Mouse (Mus musculus): ENCODE measurements at regions not wholly inside any gene's neighbourhood (a gene's known extent, or its start where the extent isn't known, plus 50 kb on each side); places are given as distances from the start of the nearest gene placed in this dataset.

DNA sequence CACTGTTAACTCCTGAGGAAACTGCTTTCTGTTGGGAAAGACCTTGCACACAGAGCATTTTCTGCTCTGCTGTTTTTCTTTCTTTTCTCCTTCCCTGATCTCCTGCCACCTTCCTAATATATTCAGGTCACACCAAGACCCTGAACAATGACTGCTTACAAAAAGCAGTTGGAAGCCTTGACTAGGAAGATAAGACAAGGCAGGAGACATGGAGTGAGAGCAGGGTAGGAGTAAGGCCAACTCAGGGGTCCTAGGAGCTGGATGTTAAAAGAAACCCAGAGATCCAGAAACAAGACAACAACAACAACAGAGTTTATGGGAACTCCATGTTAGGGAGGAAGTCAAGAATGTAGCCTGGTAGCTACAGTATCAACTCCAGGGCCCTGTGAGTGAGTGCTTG, 426.9 kb downstream of the Sorl1 start:
- DNase-seq (ENCODE audit: low spot score) = no peak

DNA sequence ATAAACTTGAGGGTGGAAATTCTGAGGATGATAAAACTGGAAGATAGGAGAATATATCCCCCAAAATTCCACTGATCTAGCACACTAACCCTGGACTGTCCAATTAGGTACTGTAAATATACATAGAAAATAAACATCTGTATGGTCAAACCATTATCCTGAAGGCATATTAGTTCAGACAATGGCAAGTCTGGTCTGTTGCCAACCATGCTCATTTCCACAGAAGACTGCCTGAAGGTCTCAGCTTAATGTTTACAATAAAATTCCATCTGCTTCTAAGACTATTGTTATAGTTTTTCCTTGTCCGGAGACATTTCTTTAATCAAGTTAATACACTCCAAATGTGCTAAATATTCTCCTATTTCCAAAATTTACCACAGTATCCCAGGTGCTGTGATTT, 441.2 kb downstream of the Sorl1 start:
- DNase-seq (ENCODE audit: low spot score) = no peak

DNA sequence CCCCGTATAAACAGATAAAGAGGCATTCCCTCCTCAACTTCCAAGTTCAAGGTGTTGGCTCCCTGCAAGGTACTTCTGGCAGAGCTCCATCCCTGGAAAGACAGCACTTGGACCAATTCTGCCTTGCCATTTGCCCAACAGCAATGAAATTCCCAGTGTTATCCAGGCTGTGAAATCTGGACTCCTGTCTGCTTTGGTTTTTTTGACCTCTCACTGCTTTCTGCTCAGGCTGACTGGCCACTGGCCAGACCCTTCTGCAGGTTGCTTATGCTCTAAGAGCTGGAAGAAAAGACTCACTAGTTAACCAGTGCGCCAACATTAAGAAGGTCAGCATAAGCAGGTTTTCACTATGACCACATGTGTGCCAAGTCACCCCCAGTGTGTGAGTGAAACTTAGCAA, 448.4 kb downstream of the Sorl1 start:
- DNase-seq (ENCODE audit: low spot score) = no peak

DNA sequence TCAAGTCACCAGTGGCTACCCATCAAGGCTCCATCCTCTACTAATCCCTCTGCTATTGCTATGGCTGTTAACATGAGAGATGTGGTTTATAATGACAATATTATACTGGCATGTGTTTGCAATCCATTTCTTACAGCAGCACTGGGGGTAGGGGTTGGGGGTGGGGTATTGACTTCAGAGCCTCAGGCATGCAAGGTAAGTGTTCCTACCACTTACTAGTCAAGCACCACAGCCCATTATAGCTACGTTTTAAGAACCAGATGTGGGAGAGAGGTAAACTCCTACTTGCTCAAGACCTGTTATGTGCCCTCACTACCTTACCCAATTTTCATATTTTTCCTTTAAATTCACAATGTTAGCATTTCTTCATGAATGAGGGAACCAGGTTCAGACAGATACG, 451.1 kb downstream of the Sorl1 start:
- DNase-seq (ENCODE audit: low spot score) = no peak

DNA sequence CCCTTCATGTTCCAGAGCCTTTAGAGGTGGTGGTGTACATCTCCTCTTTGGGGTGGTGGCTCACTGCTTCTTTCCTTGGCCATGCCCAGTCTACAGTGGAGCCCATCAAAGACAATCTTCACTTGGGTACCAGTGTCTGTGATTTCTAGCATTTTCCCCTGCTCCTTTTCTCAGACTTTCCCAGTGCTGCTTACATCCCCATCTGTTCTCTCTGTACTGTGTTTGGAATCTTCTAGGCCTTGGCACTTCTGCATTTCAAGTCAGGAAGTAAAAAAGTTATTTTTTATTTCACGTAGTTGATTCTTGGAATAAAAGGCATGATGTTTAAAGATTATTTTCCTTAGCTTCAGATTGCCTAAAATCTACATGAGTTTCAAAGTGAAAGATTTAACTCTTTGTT, 455.4 kb downstream of the Sorl1 start:
- no peak for DNase-seq (ENCODE audit: low spot score)

DNA sequence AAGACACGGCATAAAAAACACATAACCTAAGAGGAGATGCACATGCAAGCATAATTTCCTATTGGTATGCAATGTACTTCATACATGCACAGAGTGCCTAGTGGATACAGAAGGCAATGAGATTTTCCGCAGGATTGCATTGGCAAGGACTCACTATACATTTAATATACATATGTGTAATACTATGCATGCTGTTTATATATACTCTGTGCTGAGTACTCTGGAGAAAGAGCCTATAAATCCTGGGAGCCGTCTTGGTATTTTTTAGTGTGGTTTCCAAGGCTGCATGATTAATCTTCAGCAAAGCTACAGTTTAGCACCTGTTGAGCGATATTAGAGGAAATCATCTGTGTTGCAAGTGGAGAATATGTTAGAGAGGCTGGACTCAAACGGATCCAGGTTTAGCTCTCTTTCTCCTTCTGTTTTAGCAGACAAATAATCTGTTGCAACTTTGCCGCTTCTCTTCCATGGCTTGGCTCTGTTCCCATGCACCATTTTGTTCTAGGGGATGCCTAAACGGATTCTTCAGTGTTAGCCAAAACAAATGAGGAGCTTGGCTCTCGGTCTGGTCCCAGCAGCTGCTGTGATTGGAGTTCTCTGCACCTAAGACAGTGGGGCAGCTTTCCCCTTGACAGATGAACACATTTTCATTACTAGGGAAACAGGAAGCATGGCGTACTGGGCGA, 459.0 kb downstream of the Sorl1 start:
- DNase-seq (ENCODE audit: low spot score) = peak; percentile 48

DNA sequence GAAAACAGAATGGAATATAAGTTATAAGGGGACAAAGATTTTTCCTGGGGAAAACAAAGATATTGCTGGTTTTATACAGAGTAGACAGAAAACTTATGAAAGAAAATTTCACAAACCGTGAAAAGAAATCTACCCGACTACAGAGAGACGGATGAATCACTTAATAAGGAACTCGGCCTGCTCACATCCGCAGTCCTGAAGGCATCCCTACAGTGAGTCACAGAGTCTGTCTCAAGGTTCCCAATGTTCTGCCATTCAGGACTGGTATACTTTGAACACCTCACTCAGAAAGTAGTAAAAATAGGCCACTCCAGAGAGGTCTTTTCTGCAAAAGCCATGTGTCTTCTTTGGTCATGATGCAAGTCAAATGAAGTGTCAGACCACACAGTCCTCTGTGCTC, 463.5 kb downstream of the Sorl1 start:
- DNase-seq (ENCODE audit: low spot score) = no peak

DNA sequence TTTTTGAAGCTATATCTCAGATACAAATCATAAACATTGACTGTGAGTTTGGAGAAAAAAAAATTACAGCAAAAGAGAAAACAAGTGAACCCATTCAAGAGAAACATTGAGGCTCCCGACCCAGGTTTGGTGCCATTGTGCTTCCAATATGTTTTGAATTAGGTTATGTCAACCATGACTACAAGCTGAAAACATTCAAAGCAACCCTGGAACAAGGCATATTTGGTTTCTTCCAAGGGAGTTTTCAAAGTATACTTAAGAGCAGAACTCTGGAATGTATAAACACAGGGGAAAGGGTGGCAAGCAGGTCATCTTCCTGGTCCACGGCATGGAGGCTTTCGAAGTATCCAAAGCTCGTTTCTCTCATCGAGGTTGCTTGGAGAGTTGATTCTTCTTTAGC, 464.1 kb downstream of the Sorl1 start:
- DNase-seq (ENCODE audit: low spot score) = no peak

DNA sequence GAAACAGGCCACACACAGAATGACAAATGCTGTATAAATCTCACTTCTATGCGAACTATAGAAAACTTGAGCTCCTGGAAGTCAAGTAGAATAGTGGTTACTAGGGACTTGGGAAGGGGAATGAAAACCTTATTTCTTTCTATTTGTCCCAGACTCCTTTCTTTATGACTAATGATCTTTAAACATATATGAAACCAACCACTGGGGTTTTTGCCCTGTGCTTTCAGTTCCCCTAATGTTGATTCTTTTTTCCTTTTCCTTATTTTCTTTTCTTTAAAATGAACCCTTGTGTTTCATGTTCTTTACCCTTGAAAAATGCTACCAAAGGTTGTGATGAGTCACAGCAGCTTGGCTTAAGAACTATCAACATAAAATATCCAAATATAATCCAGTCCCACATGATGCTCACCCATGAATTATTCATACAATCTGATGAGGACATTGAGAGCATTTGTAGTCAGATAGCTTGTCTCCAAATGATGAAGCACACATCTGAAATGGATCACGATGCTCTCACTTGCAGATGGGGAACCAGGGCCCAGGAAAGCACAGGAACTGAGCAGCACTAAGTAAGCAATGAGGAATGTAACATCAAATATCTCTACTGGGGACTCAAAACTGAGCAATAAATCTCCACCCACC, 470.2 kb upstream of the Ubash3b start:
- no peak for DNase-seq (ENCODE audit: low spot score)

DNA sequence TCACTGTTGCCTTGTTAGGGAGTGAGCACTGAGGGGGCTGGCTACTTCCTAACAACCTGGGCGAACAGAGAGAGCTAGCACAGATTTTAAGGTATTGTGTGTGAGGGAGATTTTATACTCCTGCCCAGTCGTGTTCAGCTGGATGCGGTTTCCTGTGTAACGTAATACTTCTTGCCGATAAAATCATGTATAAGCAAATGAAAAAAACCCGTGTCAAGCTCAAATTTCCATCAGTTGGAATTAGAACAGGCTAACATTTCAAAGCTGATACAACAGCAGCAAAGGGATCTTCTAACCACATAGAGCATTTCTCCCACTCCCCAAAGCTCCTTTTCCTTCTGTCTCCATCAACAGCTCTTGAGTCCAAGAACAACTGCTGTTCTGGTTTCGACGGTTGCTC, 459.8 kb upstream of the Ubash3b start:
- DNase-seq (ENCODE audit: low spot score) = no peak

DNA sequence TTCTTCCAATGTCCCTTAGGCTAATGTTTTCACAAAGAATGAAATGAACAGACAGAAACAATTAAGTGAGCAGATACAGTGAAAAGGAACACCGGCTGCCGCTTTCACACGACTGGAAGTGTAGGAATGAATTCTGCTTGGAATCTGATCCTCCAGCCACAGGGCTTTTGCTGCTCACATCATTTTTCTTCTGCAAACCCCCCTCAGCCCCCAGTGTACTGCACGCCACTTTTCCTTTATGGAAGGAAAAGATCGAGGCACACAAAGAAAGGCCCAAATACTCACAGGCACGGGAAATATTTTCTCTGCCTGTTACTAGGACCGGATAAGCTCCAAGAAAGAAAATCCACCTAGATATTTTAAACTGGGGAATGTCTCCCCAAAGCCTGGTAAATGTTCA, 452.5 kb upstream of the Ubash3b start:
- DNase-seq (ENCODE audit: low spot score) = no peak

DNA sequence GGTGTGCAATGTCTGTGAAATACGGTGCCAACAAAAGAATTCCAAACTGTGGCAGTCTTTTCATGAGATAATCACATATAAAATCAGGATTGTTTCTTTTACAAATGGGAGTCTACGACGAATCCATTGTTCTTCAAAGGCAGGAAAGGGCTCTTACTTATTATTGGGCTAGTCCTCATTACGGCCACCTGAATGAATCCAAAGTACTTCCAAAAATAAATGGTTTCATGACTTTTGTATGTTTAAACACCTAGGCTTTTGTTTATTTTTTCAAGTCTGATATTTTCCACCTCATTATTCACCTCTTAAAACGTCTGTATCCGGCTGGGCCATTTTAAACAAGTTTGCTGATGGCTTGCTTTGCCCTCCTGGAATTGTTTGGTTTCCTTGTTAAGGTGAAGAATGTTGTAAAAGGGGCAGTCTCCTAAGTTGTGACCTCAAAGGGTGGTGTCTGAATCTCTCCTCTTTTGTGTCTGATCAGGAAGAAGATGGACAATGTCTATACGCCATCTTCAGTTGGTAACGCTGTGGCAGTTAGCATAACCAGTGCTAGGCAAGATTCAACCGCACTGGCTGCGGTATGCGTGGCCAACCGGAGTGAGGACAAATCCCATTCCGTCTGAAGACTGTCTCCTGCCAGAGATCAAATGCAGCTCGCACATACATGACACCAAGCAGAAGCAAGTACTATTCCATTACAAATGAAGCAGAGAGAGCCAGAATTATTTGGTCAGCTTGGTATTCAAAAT, 451.5 kb upstream of the Ubash3b start:
- DNase-seq (ENCODE audit: low spot score) = no peak

DNA sequence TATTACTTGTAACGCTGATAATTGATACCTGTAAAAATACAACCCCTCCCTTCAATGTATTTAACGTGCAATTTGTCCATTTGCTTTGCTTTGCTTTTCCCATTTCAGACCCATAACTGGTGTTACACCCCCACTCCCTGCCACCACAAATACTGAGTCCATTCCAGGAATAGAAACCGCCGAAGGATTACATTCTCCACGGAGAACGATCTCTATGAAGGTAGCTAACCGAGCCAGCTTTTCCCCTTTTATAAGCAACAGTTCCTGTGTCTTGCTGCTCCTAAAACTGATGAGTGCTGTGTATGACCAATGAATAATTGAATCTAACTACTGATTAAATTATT, 450.9 kb upstream of the Ubash3b start:
- DNase-seq (ENCODE audit: low spot score) = no peak

DNA sequence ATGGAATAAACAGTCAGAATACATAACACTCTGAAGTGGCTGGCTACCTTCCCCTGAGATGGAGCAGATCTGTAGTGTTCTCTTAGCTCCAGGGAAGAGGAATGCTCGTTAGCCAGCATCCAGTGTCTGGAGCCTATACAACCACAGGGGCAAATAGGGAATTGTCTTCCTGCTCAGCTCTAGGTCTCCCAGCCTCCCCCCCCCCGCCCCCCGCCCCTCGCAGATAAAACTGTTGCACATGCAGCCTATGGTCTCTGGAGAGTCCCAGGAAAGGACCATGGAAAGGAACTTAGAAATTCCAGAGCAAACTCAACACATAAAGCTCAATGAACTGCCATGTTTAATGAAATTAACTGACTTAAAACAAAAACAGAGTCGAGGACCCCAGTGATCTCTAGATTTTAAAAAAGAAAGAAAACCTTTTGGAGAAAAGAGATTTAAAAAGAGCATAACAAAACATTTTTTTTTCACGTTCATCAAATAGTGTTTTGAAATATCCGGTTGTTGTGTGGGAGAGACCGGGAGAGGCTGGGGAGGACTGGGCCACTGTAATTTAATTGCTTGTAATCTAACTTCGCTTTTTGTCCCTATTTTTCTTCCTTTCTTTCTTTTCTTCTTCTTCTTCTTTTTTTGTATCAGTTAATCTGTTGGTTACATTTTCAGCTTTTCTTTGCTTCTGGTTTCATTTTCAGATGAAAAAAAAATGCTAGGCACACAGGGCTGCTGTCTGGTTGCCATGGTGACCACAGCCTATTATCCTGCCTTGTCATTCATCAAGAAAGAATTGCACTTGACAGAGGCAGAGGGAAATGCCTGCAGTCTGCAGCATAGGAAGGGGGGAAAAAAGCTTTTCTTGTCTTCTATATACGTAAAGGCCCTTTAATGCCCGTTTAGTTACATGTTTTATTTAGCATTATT, 450.3 kb upstream of the Ubash3b start:
- DNase-seq (ENCODE audit: low spot score) = no peak

DNA sequence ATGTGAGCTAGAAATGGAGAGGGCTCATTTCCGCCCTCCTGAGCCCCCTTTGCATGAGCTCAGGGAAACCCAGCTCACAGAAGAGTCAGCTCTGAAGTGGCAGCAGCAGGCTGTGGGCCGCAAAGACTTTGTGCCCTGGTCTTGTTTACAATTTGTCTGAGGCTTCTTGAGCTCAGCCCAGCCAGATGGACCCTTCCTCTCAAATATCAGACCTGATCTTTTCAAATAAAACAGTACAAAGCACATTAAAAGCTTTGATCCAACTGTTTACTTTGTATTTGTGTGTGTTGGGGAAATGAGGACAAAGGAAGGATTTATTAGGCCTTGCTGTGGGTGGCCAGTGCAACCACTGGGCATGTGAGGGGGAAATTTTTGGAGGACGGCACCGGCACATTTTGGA, 448.9 kb upstream of the Ubash3b start:
- no peak for DNase-seq (ENCODE audit: low spot score)

DNA sequence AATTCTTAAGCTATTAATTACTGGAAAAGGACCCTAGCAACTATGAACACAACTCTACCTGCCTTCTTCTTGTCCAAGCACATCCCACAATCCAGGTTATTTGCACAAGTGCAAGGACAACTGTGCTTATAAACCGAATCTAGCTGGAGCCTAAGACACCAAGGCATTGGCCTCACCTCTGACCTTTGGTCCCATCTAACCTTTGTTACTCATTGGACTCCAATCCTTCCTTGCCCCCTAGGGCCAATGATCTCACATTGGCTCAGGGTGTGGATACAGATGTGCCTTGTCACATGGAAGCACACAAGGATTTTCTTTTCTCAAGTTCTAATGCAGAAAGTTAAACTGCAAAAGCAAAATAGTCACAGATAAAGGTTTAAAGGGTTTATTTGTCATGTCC, 444.6 kb upstream of the Ubash3b start:
- DNase-seq (ENCODE audit: low spot score) = no peak

DNA sequence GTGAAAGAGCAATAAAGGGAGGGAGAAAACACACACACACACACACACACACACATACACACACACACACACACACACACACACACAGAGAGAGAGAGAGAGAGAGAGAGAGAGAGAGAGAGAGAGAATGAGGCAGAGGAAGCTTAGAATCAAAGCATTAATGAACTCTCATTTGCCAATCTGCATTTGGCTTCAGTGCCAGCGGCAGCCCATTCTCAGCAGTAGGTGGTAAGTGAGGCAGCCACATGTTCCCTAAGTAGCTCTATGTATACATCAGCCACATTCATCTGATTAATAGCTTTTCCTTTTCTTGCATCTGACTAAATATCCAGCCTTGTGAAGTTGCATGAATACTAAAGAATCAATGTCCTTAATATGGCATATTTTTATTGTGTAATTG, 443.4 kb upstream of the Ubash3b start:
- DNase-seq (ENCODE audit: low spot score) = no peak

DNA sequence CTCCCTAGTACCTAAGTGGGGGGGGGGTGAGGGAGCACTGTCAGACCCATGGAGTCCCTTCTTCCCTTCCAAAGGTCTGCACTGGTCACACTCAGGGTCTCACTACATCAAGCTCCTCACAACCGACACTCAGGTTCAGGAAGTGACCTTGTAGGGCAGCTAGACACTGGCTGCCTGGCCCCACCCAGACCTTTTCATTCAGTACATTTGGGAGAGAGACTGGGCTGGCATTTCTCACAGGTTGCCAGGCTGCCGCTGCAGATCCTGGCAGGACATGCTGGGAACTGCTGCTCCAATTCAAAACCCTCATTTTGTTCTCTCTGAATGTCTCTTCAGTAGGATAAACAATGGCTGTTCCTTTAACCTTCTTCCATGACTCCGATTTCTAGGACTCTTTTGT, 439.3 kb upstream of the Ubash3b start:
- DNase-seq (ENCODE audit: low spot score) = no peak

DNA sequence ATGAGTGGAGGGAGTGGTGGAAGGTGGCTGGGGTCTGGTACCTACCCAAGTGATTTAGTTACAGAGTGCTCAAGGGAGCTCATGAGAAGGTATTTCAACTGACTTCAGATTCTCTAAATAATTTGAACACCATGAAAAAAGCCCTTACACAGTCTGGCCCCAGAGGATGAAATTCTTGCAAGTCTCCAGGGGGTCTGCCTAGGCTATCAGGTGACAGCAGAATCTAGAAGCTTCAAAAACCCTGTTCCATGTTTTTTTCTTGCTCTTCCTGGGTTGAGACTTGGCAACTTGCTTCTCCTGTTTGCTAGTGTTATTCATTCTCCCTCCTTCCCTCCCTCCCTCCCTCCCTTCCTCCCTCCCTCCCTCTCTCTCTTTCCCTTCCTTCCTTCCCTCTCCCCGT, 438.4 kb upstream of the Ubash3b start:
- no peak for DNase-seq (ENCODE audit: low spot score)

DNA sequence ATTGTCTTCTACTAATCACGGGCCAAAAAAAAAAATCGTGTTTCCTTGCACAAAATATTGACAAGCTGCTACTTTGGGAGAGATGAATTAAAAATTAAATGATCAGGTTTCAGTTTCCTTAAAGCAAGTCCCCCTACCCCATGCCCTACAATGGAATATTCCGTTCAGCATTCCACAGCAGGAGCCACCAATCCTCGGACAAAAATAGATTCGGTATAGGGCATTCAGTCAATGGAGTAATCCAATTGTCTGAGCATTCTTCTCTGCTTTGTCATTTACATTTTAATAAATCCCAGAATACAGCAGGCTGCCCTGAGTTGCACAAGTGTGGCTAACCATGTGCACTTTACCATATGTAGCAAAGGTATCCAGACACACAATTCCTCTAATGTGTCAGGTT, 434.3 kb upstream of the Ubash3b start:
- DNase-seq (ENCODE audit: low spot score) = no peak

DNA sequence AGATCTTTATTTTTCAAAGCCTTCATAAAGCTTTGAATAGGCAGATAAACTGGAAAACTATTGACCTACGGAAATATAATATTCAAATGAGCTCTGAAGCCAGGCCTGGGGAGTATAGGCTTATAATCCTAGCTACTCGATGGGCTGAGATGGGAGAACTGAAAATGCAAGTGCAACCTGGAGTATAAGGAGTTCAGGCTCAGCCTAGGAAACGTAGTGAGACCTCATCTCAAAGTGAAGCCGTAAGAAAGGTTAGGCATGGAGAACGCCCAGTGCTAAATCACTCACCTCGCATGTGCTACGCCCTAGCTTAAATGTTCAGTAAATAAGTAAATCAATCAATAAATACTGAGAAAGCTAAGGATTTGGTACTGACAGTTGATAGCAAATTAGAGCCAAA, 432.5 kb upstream of the Ubash3b start:
- no peak for DNase-seq (ENCODE audit: low spot score)

Data from heart, adult 8-10 months (tissue).